Mouse (Mus musculus) granulocyte monocyte progenitor cell, adult 5-6 weeks (primary cell): ENCODE data around the gene Casc3. TPM values are rescaled to one million over a fixed set of nuclear protein-coding genes. Genes with fewer than 3 reads are reported as not detected.

Source experiments
- ATAC-seq: replicated peaks from 2 replicates; pipeline ENCODE4 v1.8.0; 2016; ENCODE audit warnings: mild to moderate bottlenecking, moderate TSS enrichment, inconsistent platforms; ENCODE audit not compliant: poor library complexity, severe bottlenecking
- total RNA-seq, 2 experiments: library from RNA; stranded (forward) in 1 of 2; stranded (reverse) in 1 of 2; fragments of 200-712, 200-1000 nt in 1 of 2; fragments of >200 nt in 1 of 2; fragmentation: Nextera tagmentation in 1 of 2; gene quantifications; 2 replicates each; pipeline ENCODE4 v1.2.3; 2014 to 2017

The Casc3 gene
- total RNA-seq, 2 experiments from 2014 or later: 31.8 to 46.1 TPM

GRCm38 (mm10) chr11:98827877-98828276 lies 23.2 kb downstream of the Casc3 start:
- ATAC-seq: no peak

GRCm38 (mm10) chr11:98829091-98829775 lies 24.5 kb downstream of the Casc3 start:
- ATAC-seq: peak; percentile 65

GRCm38 (mm10) chr11:98829875-98830274 lies 25.2 kb downstream of the Casc3 start:
- ATAC-seq: no peak

GRCm38 (mm10) chr11:98835296-98835695 lies 30.6 kb downstream of the Casc3 start:
- ATAC-seq: no peak

GRCm38 (mm10) chr11:98835725-98836124 lies 31.0 kb downstream of the Casc3 start:
- no peak for ATAC-seq

- ATAC-seq: no peak
Observed at GRCm38 (mm10) chr11:98836128-98836527, 31.4 kb downstream of the Casc3 start.

- peak; percentile 93 for ATAC-seq
Observed at GRCm38 (mm10) chr11:98836651-98837141, 32.0 kb downstream of the Casc3 start, which contains the start of gene Rapgefl1. Gene Rapgefl1 (plus strand): TSS chr11:98836785.

GRCm38 (mm10) chr11:98837231-98837704 lies 32.6 kb downstream of the Casc3 start:
- 0 out of 2 replicates have a peak, but pooled peaks have one; percentile 10 for ATAC-seq

DNA sequence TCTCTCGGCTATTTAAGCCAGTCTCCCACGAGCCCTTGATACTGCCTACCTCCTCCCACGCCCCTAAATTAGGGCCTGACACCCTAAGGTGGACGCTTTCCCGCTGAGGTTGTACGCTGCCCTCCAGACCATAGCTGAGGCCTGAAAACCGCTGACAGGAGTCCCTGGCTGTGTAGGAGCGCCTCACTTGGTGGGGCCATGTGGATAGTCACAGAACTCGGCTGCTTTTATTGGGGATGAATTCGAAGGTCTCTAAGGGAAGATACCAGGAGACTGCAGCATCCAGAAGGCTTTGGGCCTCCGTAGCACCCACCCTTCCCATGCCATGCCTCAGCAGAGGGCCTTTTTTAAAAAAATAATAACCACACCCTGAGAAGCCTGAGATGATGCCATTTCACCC lies 33.2 kb downstream of the Casc3 start:
- no peak for ATAC-seq

DNA sequence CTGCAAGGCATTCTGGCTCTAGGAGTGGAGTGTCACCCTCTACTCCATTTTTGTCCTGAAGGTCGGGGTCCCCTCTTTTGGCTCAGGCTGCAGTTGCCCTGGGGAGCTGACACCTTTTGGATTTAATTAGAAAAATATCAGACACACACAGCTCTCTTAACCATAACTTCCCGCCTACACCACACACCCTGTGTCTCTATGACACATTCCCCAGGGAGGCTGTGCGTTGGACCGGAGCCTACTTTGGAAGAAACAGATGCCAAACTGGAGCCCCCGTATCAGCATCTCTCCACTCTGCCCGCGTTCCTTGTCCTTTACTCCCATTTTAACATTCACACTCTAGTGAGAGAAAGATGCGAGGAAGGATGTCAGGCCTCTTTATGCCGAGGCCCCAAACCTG lies 33.8 kb downstream of the Casc3 start:
- ATAC-seq: no peak

DNA sequence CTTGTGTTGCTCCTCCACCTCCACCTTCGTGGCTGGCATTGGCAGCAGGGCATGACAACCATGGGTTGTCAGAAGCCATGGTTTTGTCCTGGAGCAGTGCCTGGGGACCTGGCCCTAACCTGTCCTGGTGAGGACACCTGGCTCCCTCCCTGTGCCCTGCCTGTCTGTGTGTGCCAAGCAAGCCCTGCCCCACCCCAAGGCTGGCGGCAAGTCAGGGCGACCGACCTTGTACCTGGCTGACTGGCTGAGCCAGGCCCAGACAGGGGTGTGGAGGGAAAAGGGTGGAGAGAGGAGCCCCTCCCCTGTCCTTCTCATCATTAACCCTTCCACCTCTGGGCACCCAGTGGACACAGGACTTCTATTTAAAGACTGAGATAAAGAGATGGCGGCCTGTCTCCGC lies 34.7 kb downstream of the Casc3 start:
- ATAC-seq: no peak

- ATAC-seq: no peak
Observed at GRCm38 (mm10) chr11:98839897-98840296, 35.2 kb downstream of the Casc3 start.

DNA sequence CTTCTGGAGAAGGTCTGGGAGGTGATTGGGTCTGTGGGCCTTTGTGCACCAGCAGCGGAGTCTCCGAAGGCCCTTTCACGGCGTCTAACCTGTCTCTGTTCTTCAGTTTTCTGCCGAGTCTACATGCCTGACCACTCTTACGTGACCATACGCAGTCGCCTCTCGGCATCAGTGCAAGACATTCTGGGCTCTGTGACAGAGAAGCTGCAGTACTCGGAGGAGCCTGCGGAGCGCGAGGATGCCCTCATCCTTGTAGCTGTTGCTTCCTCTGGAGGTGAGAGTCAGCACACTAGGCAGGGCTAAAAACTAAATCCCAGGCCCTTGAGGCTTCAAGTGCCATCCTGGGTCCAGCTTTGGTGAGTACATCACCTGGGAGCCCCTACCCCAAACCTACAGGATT lies 41.3 kb downstream of the Casc3 start:
- ATAC-seq: no peak

DNA sequence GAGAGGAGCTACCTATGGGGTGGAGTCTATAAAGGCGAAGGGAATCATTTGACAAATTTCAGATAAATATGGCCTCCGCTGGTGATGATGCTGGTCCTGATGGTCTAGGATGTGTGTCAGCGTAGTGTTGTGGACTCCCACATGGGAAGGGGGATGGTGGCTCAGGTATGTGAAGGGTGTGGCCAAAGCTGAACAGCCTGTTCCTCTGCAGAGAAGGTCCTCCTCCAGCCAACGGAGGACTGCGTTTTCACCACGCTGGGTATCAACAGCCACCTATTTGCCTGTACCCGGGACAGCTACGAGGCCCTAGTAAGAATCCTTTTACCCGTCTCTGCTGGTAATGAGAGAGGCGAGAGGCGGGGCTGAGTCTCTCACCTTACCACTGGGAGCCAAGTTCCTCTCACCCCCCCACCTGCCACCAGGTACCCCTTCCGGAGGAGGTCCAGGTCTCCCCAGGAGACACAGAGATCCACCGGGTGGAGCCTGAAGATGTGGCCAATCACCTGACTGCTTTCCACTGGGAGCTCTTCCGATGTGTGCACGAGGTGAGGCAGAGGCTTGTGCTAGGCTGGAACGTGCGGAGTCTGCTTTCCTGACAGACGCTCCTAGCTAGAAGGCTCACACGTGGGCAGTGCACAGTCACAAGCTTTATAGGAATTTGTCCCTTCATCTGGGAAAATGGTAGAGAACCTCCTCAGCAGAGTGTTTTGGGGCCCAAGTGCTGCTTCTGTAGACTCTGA lies 42.3 kb downstream of the Casc3 start:
- no peak for ATAC-seq

DNA sequence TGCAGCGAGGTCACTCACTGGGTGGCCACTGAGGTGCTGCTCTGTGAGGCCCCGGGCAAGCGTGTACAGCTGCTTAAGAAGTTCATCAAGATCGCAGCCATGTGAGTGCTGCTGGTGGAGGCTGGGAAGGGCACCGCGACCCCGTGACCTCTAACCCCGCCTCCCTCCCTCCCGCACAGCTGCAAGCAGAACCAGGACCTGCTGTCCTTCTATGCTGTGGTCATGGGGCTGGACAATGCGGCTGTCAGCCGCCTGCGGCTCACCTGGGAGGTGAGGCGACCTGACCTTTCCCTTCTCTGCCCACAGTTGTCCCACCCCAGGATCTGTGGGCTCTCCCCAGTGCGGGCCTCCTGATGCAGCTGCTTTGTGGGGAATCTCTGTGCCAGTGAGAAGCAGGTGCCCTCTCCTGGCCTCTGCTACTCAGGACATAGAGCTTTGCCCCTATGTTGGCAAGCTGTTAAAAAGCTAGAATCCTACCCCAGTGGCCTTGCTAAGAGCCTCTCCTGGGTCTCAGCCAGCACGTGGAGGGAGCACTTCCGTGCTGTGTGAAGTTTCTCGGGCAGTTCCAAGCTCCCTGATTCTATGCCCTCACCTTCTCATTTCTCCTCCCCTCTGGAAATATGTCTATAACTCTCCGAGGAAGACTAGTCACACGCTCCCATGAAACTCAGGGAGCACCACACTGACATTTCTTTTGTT lies 44.6 kb downstream of the Casc3 start:
- peak; percentile 21; the same call in 1 of the 2 replicates for ATAC-seq

- peak; percentile 81 for ATAC-seq
Observed at GRCm38 (mm10) chr11:98850100-98851093, 45.7 kb downstream of the Casc3 start.

GRCm38 (mm10) chr11:98854116-98854515 lies 49.4 kb downstream of the Casc3 start:
- ATAC-seq: no peak

GRCm38 (mm10) chr11:98854659-98855058 lies 50.0 kb downstream of the Casc3 start:
- no peak for ATAC-seq
